Mouse (Mus musculus) NIH3T3 (cell line): Measurements from ENCODE around the gene Tlx2.
A peak's percentile ranks its signal among the peaks of the same experiment; 100 is the strongest.

ENCODE experiments used
- DNase-seq: peaks from one replicate; pipeline ENCODE4 v3.0.0-alpha.2; 2012; ENCODE audit warnings: low read depth

The Tlx2 gene

DNA sequence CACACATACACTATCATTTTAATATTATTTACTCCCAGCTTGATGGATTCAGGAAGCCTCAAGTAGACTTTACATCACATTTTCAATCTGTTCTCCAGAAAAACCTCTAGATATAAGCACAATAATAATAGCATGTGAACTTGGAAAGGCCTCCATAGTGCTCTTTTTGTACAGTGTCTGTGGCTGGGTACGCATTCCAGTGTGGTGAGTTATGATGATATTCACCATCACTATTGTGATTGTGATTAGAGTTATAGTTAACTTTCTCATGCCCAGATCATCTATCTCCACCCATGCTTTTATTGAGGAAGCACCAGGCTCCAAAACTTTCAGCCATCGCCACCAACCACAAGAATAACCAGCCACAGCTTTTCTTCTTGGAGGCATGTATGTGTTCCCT is 46.3 kb downstream of the Tlx2 start:
- peak; percentile 69 for DNase-seq

GRCm38 (mm10) chr6:83023008-83023407 is 47.1 kb downstream of the Tlx2 start:
- no peak for DNase-seq

- DNase-seq = peak; percentile 51
Measured at GRCm38 (mm10) chr6:83020836-83021593, 49.1 kb downstream of the Tlx2 start.

DNA sequence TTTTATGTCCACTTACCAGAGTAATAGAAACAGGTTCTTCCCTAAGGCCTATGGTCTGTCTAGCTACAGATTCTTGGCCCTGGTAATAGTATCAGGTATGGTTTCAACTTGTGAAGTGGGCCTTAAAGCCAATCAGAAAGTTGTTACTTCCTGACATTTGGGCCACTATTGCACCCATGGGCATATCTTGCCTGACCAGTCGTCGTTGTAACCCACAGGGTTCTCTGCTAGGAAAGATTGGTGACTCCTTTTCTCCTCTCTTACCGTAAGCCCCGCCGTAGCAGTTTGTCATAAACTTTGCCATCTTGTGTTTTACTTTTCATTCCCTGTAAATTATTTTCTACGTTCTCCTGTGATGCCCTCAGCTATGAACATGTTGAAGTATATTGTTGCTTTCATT is 50.0 kb downstream of the Tlx2 start:
- no peak for DNase-seq

DNA sequence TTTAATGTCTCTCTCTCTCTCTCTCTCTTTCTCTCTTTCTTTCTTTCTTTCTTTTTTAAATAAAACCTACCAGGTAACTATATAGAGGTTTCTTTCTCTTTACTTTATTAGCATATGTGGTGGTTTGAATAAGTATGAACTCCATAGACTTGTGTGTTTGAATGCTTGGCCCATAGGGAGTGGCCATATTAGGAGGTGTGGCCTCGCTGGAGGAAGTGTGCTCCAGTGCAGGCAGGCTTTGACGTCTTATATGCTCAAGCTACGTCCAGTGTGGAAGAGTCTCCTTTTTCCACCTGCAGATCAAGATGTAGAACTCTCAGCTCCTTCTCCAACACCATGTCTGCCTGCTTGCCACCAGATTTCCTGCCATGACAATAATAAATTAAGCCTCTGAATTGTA is 51.0 kb downstream of the Tlx2 start:
- no peak for DNase-seq
